Mouse (Mus musculus) heart, embryonic 13.5 days (tissue): Measurements from ENCODE around the gene Sik1. TPM values are rescaled to one million over a fixed set of nuclear protein-coding genes. Genes with fewer than 3 reads are reported as not detected.

ENCODE experiments used
- ATAC-seq: fragments of 200-750 bp; cut with Nextera tagmentation; 2 replicates; pipeline ENCODE4 v1.8.0; 2017; ENCODE audit warnings: moderate TSS enrichment; ENCODE audit not compliant: insufficient number of reproducible peaks, low FRiP score, low TSS enrichment; ENCODE audit errors: extremely low read depth
- H3K27ac ChIP-seq: fragments of 300-500 bp; sonication (generic); replicated peaks from 2 replicates; pipeline ENCODE4 v1.5.1; 2015; ENCODE audit warnings: moderate library complexity, mild to moderate bottlenecking, inconsistent platforms
- H3K27me3 ChIP-seq: fragments of 300-500 bp; sonication (generic); replicated peaks from 2 replicates; pipeline ENCODE4 v1.6.1; 2015; ENCODE audit warnings: mild to moderate bottlenecking, inconsistent platforms
- H3K36me3 ChIP-seq: fragments of 300-500 bp; sonication (generic); 2 replicates; pipeline ENCODE4 v1.6.1; 2015; ENCODE audit warnings: mild to moderate bottlenecking, inconsistent platforms
- H3K4me1 ChIP-seq: fragments of 300-500 bp; sonication (generic); 2 replicates; pipeline ENCODE4 v1.6.1; 2015; ENCODE audit warnings: inconsistent platforms
- H3K4me2 ChIP-seq: fragments of 300-500 bp; sonication (generic); 2 replicates; pipeline ENCODE4 v1.6.1; 2015; ENCODE audit warnings: inconsistent platforms, mild to moderate bottlenecking, moderate library complexity
- H3K4me3 ChIP-seq: fragments of 300-500 bp; sonication (generic); 2 replicates; pipeline ENCODE4 v1.5.1; 2015; ENCODE audit warnings: moderate library complexity, mild to moderate bottlenecking, inconsistent platforms
- H3K9ac ChIP-seq: fragments of 300-500 bp; sonication (generic); 2 replicates; pipeline ENCODE4 v1.6.1; 2015; ENCODE audit warnings: inconsistent platforms, mild to moderate bottlenecking, moderate library complexity
- H3K9me3 ChIP-seq: fragments of 300-500 bp; sonication (generic); 2 replicates; pipeline ENCODE4 v1.6.1; 2016; ENCODE audit warnings: inconsistent platforms
- WGBS: fragments of 180-500 bp; shearing (Covaris S2); methylation state at CpG from one replicate; pipeline ENCODE4 v1.1.7; 2015; ENCODE audit warnings: mixed read lengths; 5-methylcytosine and 5-hydroxymethylcytosine counted together
- polyA plus RNA-seq: library from polyadenylated mRNA; unstranded; fragments of >200 nt; fragmentation: Nextera tagmentation; extraction: Ambion mirVana; gene quantifications from 2 replicates; pipeline ENCODE4 v1.2.1, GENCODE M21; 2015

Sik1 gene
- 17.2 and 17.6 TPM in 2 replicates for polyA plus RNA-seq

DNA sequence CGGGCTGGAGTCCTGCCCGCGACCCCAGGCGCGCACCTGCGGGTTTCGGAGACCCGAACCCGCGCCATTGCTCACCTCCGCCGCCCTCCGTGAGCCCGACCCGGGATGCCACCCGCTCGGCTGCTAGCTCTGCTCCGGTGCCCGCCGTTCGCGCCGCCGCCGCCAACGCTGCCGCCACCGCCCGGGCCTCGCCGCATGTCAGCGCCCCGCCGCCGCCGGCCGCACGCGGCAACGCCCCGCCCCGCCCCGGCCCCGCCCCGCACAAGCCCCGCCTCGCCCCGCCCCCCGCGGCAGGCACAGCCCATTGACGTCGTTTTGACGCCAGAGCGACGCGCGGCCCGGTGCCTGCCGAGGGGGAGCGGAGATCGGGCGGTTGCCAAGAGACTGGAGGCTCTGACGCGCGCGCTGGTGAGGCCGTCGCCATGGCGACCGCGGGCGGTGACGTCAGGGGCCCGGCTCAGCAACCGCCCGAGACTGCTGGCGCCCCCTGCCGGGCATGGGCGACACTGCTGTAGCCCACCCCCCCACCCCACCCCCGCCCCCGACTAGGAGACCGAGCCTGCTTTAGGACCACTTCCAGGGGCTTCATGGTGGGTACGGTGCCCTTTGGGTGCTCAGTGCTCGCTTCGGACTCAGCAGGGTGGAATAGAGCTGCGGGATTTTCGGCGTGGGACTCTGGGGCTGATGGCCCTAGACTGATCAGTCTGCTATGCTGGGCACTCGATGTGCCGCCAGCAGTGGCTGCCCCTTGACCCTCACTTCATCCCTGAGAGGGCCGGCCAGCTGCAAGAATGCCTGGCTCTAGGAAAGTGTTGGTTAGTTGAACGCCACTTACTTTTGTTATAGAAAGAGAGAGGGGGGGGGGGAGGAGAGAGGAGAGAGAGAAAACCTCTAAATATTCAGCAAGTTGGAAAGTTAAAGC is at the start of gene Sik1:
Gene Sik1, minus strand, starts transcription at position 208 of the 922 bp plus-strand sequence.
- Histone ChIP-seq H3K36me3 (peaks cover 17% of the 10 kb centered on the region), H3K27me3 (no peaks in the 10 kb centered on the region), H3K4me1 (peaks cover 61% of the 10 kb centered on the region), H3K9me3 (no peaks in the 10 kb centered on the region), H3K9ac (peak within 1 kb of the TSS; percentile 98), H3K4me3 (peak within 1 kb of the TSS; percentile 94), H3K27ac (peak within 1 kb of the TSS; percentile 100), H3K4me2 (peak within 1 kb of the TSS; percentile 86)
- peak; percentile 89 for ATAC-seq
- WGBS = under 1% methylated on average over 85 of the region's 92 CpGs

DNA sequence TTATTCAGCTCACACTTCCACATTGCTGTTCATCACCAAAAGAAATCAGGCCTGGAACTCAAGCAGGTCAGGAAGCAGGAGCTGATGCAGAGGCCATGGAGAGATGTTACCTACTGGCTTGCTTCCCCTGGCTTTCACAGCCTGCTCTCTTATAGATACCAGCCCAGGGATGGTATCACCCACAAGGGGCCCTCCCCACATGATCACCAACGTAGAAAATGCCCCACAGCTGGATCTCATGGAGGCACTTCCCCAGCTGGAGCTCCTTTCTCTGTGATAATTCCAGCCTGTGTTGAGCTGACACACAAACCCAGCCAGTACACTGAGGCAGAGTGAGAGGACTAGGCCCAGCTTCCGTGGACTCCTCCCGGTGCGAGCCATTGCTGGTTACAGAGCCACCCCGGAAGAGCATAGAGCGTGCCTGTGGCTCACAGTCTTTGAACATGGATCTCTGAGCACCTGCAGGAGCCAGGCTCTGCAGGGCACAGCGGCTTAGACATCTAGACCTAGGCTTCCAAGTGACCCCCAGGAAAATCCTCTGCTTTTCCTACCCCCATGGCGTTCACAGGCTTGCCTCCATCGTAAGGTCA is 49.7 kb upstream of the Sik1 start:
- Histone ChIP-seq H3K36me3 (no peaks in the 10 kb centered on the region), H3K9ac (0 out of 2 replicates have a peak overlapping the region, but pooled peaks have one; percentile 11), H3K4me1 (peaks cover 20% of the 10 kb centered on the region), H3K27ac (peak overlapping the region; percentile 72), H3K27me3 (no peaks in the 10 kb centered on the region), H3K4me2 (no peak overlapping the region), H3K4me3 (no peak overlapping the region), H3K9me3 (no peaks in the 10 kb centered on the region)
- WGBS = 74% methylated on average over 9 of the region's 9 CpGs
- no peak for ATAC-seq

DNA sequence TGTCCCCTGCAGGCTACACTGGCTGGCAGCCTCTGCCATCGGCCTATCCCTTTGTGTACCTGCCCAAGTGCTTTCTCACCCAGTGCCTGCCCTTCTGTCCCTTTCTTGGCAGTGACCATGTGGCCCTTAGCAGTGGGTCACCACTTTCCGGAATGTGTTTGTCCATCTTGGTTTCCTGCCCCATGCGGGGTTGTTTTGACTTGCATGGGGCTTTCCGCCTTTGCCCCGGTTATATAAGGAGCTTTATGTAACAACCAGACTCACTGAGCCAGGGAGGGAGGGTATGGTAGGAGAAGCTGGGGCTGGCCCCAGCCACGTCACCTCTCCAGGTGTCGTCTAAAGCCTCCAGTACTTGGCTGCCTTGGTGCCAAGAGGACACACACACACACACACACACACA is 48.4 kb upstream of the Sik1 start:
- no peaks in the 10 kb centered on the region for H3K36me3 ChIP-seq
- peaks cover 20% of the 10 kb centered on the region for H3K4me1 ChIP-seq
- no peak for ATAC-seq
- H3K27me3 ChIP-seq = no peaks in the 10 kb centered on the region
- 83% methylated on average over 7 of the region's 7 CpGs for WGBS
- H3K4me3 ChIP-seq = no peak overlapping the region
- H3K4me2 ChIP-seq = no peak overlapping the region
- no peak overlapping the region for H3K9ac ChIP-seq
- H3K9me3 ChIP-seq = no peaks in the 10 kb centered on the region
- no peak overlapping the region for H3K27ac ChIP-seq

DNA sequence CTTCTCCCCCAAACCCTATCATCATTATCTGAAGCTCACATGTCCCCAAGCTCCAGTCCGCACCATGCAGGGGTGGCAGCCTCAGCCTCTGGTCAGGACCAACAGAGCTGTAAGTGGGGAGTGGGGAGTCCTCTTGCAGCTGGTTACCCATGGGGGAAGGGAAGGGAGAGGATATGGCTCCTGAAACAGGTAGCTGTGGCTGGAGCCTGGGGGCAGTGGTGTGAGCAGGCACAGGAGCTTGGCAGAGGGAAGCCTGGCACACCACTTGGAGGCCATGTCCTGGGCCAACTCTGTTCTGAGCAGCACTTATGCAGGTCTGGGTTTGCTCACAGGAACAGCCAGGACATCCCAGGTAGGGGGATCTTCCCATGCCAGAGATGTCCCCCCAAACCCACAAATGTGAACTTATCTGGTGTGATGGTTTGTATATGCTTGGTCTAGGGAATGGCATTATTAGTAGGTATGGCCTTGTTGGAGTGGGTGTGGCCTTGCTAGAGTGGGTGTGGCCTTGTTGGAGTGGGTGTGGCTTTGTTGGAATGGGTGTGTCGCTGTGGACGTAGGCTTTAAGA is 47.1 kb upstream of the Sik1 start:
- WGBS = 82% methylated on average over 3 of the region's 3 CpGs
- ATAC-seq = no peak
- H3K9ac ChIP-seq = 0 out of 2 replicates have a peak overlapping the region, but pooled peaks have one; percentile 3
- H3K4me3 ChIP-seq = no peak overlapping the region
- H3K27me3 ChIP-seq = no peaks in the 10 kb centered on the region
- H3K4me2 ChIP-seq = no peak overlapping the region
- H3K27ac ChIP-seq = no peak overlapping the region
- no peaks in the 10 kb centered on the region for H3K36me3 ChIP-seq
- peaks cover 20% of the 10 kb centered on the region for H3K4me1 ChIP-seq
- no peaks in the 10 kb centered on the region for H3K9me3 ChIP-seq

DNA sequence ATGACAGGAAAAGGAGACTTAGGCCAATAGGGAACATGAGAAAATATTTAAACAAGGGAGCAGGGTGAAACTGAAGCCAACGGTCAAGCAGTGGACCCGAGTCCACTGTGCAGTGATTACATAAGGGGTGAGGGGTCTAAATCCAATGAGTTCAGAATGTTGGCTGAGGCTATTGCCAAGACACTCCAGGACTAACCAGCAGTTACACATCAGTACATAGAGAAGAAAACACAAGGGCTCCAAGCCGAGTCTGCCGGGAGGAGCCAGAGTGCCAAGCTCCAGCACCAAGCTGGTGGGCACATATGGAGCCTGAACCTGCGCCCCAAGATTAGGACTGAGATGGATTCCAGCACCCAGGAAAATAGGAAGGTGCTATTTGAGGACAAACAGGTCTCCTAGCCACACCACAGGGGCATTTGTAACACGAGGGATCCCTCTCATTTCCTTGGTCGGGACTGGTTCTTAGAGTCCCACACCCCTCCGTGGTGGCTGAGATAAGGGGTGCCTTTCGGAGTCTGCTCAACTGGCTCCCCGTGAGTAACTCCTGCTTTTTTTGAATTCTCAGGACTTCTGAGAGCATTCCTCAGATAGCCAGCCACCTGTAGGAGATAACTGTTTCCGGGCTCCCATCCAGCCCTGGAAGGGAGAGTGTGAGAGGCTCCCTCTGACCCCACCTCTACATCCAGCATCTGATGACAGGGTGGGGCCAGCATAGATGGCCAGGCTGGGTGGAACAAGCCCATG is 46.0 kb upstream of the Sik1 start:
- H3K4me2 ChIP-seq = peak overlapping the region; percentile 33
- H3K27ac ChIP-seq = peak overlapping the region; percentile 72
- peak; percentile 9; the same call in 1 of the 2 replicates for ATAC-seq
- no peaks in the 10 kb centered on the region for H3K27me3 ChIP-seq
- 19% methylated on average over 11 of the region's 11 CpGs for WGBS
- no peak overlapping the region for H3K4me3 ChIP-seq
- H3K9me3 ChIP-seq = no peaks in the 10 kb centered on the region
- H3K9ac ChIP-seq = no peak overlapping the region
- peaks cover 30% of the 10 kb centered on the region for H3K4me1 ChIP-seq
- no peaks in the 10 kb centered on the region for H3K36me3 ChIP-seq

DNA sequence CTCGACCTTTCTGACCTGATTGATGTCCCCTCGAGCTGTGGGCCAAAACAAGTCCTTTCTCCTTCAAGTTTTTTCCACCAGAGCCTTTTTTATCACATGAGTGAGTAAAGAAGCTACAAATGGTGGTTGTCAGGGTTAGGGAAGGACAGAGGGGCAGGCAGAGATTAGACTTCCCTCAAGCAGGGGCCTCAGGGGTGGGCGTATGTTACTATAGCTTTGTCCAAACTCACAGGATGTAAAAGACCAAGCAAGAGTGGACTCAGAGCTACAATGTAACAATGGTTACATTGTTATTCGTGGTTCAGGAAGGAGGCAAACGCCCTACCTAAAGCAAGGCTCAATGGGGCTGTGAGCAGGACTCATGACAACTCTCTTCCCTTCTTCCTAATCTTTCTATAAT is 43.3 kb upstream of the Sik1 start:
- Histone ChIP-seq H3K27me3 (no peaks in the 10 kb centered on the region), H3K9ac (no peak overlapping the region), H3K4me3 (no peak overlapping the region), H3K36me3 (no peaks in the 10 kb centered on the region), H3K4me2 (no peak overlapping the region), H3K9me3 (no peaks in the 10 kb centered on the region), H3K27ac (no peak overlapping the region), H3K4me1 (peaks cover 33% of the 10 kb centered on the region)
- 51% methylated on average over 5 of the region's 5 CpGs for WGBS
- no peak for ATAC-seq

DNA sequence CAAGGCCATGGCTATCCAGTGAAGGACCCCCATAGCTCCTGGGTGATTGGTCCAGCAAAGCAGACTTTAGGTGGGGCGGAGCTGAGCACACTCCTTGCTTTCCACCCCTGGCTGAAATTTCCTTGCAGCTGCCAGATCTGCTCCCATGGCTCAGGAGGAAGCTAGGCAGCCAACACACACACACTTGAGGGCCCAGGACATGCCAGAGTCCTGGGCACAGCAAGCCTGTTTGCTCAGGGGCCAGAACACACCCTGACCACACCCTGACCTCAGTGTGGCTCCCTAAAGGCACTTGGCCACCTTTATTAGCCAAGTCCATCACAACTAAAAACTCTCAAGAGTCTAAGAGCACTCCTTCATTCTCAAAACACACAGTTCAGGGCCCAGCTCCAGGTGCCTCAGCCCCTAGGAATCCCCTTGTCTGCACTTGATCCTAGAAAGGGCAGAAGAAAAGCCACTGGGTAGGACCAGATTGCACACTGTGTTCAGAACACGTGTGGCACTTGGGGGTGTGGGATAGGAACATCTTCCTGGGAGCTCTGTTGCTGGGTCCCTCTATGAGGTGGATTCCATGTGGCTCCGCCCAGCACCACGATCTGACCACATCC is 41.7 kb upstream of the Sik1 start:
- WGBS = 78% methylated on average over 4 of the region's 4 CpGs
- no peak overlapping the region for H3K4me3 ChIP-seq

DNA sequence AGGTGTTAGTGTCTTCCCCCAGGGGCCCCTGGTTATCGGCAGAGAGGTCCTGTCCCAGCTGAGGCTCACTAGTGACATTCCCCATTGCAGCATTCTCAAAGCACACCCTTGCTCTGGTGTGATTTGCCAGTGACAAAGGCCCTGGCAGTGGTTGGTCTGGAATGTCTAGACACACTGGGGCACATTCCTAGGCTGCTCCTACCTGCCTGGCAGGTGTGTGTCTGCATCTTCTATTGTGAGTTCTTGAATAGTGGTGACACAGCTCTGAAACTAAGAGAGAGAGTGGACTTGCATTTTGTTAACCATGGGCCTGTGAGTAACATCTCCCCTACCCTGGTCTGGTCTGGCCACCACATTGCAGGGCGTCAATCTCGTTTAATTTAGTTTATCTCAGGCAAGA is 41.1 kb upstream of the Sik1 start:
- ATAC-seq = no peak
- peak overlapping the region; percentile 38 for H3K27ac ChIP-seq
- H3K4me1 ChIP-seq = peaks cover 43% of the 10 kb centered on the region

More for the DNA sequence above, 41.7 kb upstream of the Sik1 start:
- Histone ChIP-seq H3K9me3 (no peaks in the 10 kb centered on the region), H3K27me3 (no peaks in the 10 kb centered on the region), H3K9ac (no peak overlapping the region), H3K27ac (peak overlapping the region; percentile 38), H3K4me1 (peaks cover 43% of the 10 kb centered on the region), H3K36me3 (no peaks in the 10 kb centered on the region), H3K4me2 (no peak overlapping the region)
- ATAC-seq = no peak

DNA sequence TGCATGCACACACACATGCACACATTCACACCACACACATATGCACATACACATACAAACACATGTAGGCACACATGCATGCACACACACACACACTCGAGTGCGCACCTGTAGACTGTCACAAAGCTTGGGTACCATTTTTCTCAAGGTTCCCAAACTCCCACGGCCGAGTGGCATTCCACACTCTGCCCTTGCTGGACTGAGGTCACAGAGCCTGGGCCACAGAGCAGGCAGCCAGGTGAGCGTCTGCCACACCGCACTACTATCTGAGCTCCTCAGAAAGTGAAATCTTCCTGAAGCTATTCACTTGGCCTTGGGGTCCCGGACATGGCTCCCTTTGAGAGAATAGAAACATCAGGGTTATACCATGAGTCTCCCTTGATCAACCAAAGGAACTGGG is 40.7 kb upstream of the Sik1 start:
- no peaks in the 10 kb centered on the region for H3K36me3 ChIP-seq
- H3K4me2 ChIP-seq = no peak overlapping the region
- WGBS = 84% methylated on average over 7 of the region's 7 CpGs
- no peak for ATAC-seq
- no peak overlapping the region for H3K9ac ChIP-seq
- no peaks in the 10 kb centered on the region for H3K27me3 ChIP-seq
- H3K27ac ChIP-seq = 0 out of 2 replicates have a peak overlapping the region, but pooled peaks have one; percentile 38
- no peaks in the 10 kb centered on the region for H3K9me3 ChIP-seq
- no peak overlapping the region for H3K4me3 ChIP-seq
- peaks cover 43% of the 10 kb centered on the region for H3K4me1 ChIP-seq

More for the DNA sequence above, 41.1 kb upstream of the Sik1 start:
- no peaks in the 10 kb centered on the region for H3K9me3 ChIP-seq
- H3K27me3 ChIP-seq = no peaks in the 10 kb centered on the region
- no peak overlapping the region for H3K4me2 ChIP-seq
- no peak overlapping the region for H3K9ac ChIP-seq
- WGBS = 38% methylated on average over 3 of the region's 3 CpGs
- no peaks in the 10 kb centered on the region for H3K36me3 ChIP-seq
- H3K4me3 ChIP-seq = no peak overlapping the region

DNA sequence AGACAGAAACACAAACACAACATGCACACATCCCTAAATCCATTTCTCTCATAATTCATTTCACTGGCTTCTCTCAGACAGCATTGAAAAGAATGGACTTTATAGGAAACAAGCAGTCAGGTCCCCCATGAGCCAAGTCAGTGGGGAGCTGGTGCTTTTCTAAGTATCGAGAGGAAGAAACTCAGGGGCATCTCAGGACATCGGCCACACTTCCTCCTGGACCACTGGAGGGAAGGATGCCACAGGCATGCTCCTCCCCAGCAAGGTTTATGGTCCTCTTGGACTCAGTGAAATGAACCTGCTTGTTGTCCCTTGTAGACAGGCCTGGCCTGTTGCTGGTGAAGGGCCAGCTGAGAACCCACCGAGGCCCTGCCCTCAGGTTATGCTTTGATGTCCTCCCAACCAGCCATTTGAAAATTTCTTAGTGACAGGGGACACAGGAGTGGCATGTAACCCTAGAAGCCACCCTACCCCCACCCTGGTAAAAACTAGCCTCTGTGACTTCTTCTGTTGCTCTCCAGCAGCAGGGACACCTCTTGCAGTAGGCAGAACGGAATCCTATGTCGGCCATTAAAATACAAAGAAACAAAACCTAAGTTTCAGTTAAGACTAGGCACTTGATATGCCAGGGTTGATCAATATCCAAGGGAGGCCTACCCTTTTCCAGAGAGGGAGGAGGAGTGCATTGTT is 37.9 kb upstream of the Sik1 start:
- Histone ChIP-seq H3K4me1 (peaks cover 69% of the 10 kb centered on the region), H3K4me3 (no peak overlapping the region), H3K9ac (no peak overlapping the region), H3K9me3 (no peaks in the 10 kb centered on the region), H3K36me3 (no peaks in the 10 kb centered on the region), H3K4me2 (no peak overlapping the region), H3K27me3 (no peaks in the 10 kb centered on the region), H3K27ac (peak overlapping the region; percentile 89)
- WGBS = 60% methylated on average over 5 of the region's 5 CpGs
- ATAC-seq = no peak
